Mouse (Mus musculus) limb, embryonic 11.5 days (tissue): ENCODE data around the gene Dcakd. TPM values are rescaled to one million over a fixed set of nuclear protein-coding genes. Genes with fewer than 3 reads are reported as not detected.

Source experiments
- ATAC-seq: fragments of 200-750 bp; cut with Nextera tagmentation; 2 replicates; pipeline ENCODE4 v1.8.0; 2017; ENCODE audit warnings: low read depth; ENCODE audit not compliant: insufficient number of reproducible peaks, low FRiP score, low TSS enrichment
- DNase-seq: peaks from one replicate; pipeline ENCODE4 v3.0.0-alpha.2; 2015; ENCODE audit warnings: low spot score
- H3K27ac ChIP-seq: fragments of 300-500 bp; sonication (generic); replicated peaks from 2 replicates; pipeline ENCODE4 v1.5.1; 2014; ENCODE audit warnings: low read depth, mild to moderate bottlenecking, low read length
- H3K27me3 ChIP-seq: fragments of 300-500 bp; sonication (generic); 2 replicates; pipeline ENCODE4 v1.6.1; 2014; ENCODE audit warnings: mild to moderate bottlenecking, low read length, mixed read lengths; ENCODE audit not compliant: control insufficient read depth, insufficient read depth
- H3K36me3 ChIP-seq: fragments of 300-500 bp; sonication (generic); 2 replicates; pipeline ENCODE4 v1.6.1; 2014; ENCODE audit warnings: mild to moderate bottlenecking, low read length, moderate library complexity, mixed read lengths; ENCODE audit not compliant: control insufficient read depth, insufficient read depth
- H3K4me1 ChIP-seq: fragments of 300-500 bp; sonication (generic); 2 replicates; pipeline ENCODE4 v1.6.1; 2014; ENCODE audit warnings: low read length, mixed read lengths; ENCODE audit not compliant: control insufficient read depth, insufficient read depth
- H3K4me2 ChIP-seq: fragments of 300-500 bp; sonication (generic); 2 replicates; pipeline ENCODE4 v1.6.1; 2014; ENCODE audit warnings: low read depth, mild to moderate bottlenecking, moderate library complexity; ENCODE audit not compliant: severe bottlenecking
- H3K4me3 ChIP-seq: fragments of 300-500 bp; sonication (generic); 2 replicates; pipeline ENCODE4 v1.5.1; 2014; ENCODE audit warnings: low read depth, low read length
- H3K9ac ChIP-seq: fragments of 300-500 bp; sonication (generic); 2 replicates; pipeline ENCODE4 v1.6.1; 2014; ENCODE audit warnings: mild to moderate bottlenecking, low read length
- H3K9me3 ChIP-seq: fragments of 300-500 bp; sonication (generic); 2 replicates; pipeline ENCODE4 v1.6.1; 2016; ENCODE audit warnings: low read length; ENCODE audit not compliant: control insufficient read depth
- WGBS: fragments of 180-500 bp; shearing (Covaris S2); extraction: QIAGEN DNeasy Blood & Tissue Kit; methylation state at CpG from one replicate; pipeline ENCODE4 v1.1.7; 2014; 5-methylcytosine and 5-hydroxymethylcytosine counted together
- polyA plus RNA-seq: library from polyadenylated mRNA; unstranded; fragments of >200 nt; fragmentation: Nextera tagmentation; extraction: Ambion mirVana; gene quantifications from 2 replicates; pipeline ENCODE4 v1.2.1, GENCODE M21; 2014

Gene Dcakd
- polyA plus RNA-seq, 1 experiment from 2014 or later: 349 TPM

GRCm38 (mm10) chr11:103038037-103038436, 9.9 kb upstream of the Dcakd start:
- no peaks in the 10 kb centered on the region for H3K4me1 ChIP-seq
- H3K27ac ChIP-seq: no peak overlapping the region
- no peaks in the 10 kb centered on the region for H3K27me3 ChIP-seq
- H3K4me3 ChIP-seq: no peak overlapping the region
- no peak overlapping the region for H3K4me2 ChIP-seq
- WGBS: 94% methylated on average over 6 of the region's 6 CpGs
- ATAC-seq: no peak
- H3K9ac ChIP-seq: no peak overlapping the region
- no peak for DNase-seq
- H3K36me3 ChIP-seq: peaks cover 4% of the 10 kb centered on the region
- no peaks in the 10 kb centered on the region for H3K9me3 ChIP-seq

GRCm38 (mm10) chr11:103036881-103037465, 8.8 kb upstream of the Dcakd start:
- DNase-seq (no peak), ATAC-seq (no peak)
- H3K36me3 ChIP-seq: peaks cover 3% of the 10 kb centered on the region
- no peaks in the 10 kb centered on the region for H3K27me3 ChIP-seq
- no peak overlapping the region for H3K27ac ChIP-seq
- no peak overlapping the region for H3K9ac ChIP-seq
- 93% methylated on average over 8 of the region's 8 CpGs for WGBS
- H3K4me2 ChIP-seq: no peak overlapping the region
- no peaks in the 10 kb centered on the region for H3K4me1 ChIP-seq
- no peak overlapping the region for H3K4me3 ChIP-seq
- no peaks in the 10 kb centered on the region for H3K9me3 ChIP-seq

- no peak for DNase-seq
- no peaks in the 10 kb centered on the region for H3K4me1 ChIP-seq
- 86% methylated on average over 6 of the region's 6 CpGs for WGBS
- no peak overlapping the region for H3K9ac ChIP-seq
- H3K4me3 ChIP-seq: no peak overlapping the region
- ATAC-seq: no peak
- no peak overlapping the region for H3K4me2 ChIP-seq
- no peaks in the 10 kb centered on the region for H3K9me3 ChIP-seq
- H3K27me3 ChIP-seq: no peaks in the 10 kb centered on the region
- H3K27ac ChIP-seq: no peak overlapping the region
- peaks cover 3% of the 10 kb centered on the region for H3K36me3 ChIP-seq
Observed at GRCm38 (mm10) chr11:103035007-103035406, 6.9 kb upstream of the Dcakd start.

- no peaks in the 10 kb centered on the region for H3K27me3 ChIP-seq
- 91% methylated on average over 3 of the region's 3 CpGs for WGBS
- H3K36me3 ChIP-seq: no peaks in the 10 kb centered on the region; the same call in none of the 2 replicates
- H3K9ac ChIP-seq: no peak overlapping the region
- peaks cover 4% of the 10 kb centered on the region for H3K4me1 ChIP-seq
- H3K9me3 ChIP-seq: no peaks in the 10 kb centered on the region
- no peak for ATAC-seq
- no peak overlapping the region for H3K27ac ChIP-seq
- no peak for DNase-seq
- H3K4me2 ChIP-seq: no peak overlapping the region
- H3K4me3 ChIP-seq: no peak overlapping the region
Observed at GRCm38 (mm10) chr11:103033030-103033429, 4.9 kb upstream of the Dcakd start.

GRCm38 (mm10) chr11:103027570-103028175, 460 bp downstream of the Dcakd start:
- no peaks in the 10 kb centered on the region for H3K27me3 ChIP-seq
- no peaks in the 10 kb centered on the region for H3K36me3 ChIP-seq
- no peaks in the 10 kb centered on the region for H3K9me3 ChIP-seq
- DNase-seq: no peak
- peak overlapping the region; percentile 61 for H3K4me2 ChIP-seq
- peak overlapping the region; percentile 62 for H3K4me3 ChIP-seq
- 17% methylated on average over 8 of the region's 8 CpGs for WGBS
- peak; percentile 20; the same call in 1 of the 2 replicates for ATAC-seq
- peaks cover 7% of the 10 kb centered on the region for H3K4me1 ChIP-seq
- H3K9ac ChIP-seq: peak overlapping the region; percentile 66
- 0 out of 2 replicates have a peak overlapping the region, but pooled peaks have one; percentile 0 for H3K27ac ChIP-seq

GRCm38 (mm10) chr11:103026901-103027300, 1.2 kb downstream of the Dcakd start:
- ATAC-seq (no peak), DNase-seq (no peak)
- H3K4me3 ChIP-seq: no peak overlapping the region
- H3K9ac ChIP-seq: no peak overlapping the region
- peaks cover 7% of the 10 kb centered on the region for H3K4me1 ChIP-seq
- H3K27me3 ChIP-seq: no peaks in the 10 kb centered on the region
- H3K9me3 ChIP-seq: no peaks in the 10 kb centered on the region
- H3K4me2 ChIP-seq: no peak overlapping the region
- H3K36me3 ChIP-seq: no peaks in the 10 kb centered on the region
- no peak overlapping the region for H3K27ac ChIP-seq
- WGBS: 86% methylated on average over 3 of the region's 3 CpGs

- no peaks in the 10 kb centered on the region for H3K9me3 ChIP-seq
- DNase-seq (no peak), ATAC-seq (no peak)
- no peak overlapping the region for H3K27ac ChIP-seq
- H3K36me3 ChIP-seq: no peaks in the 10 kb centered on the region
- no peak overlapping the region for H3K9ac ChIP-seq
- H3K4me1 ChIP-seq: 0 out of 2 replicates have a peak, but pooled peaks cover 6% of the 10 kb centered on the region
- no peak overlapping the region for H3K4me2 ChIP-seq
- H3K27me3 ChIP-seq: no peaks in the 10 kb centered on the region
- H3K4me3 ChIP-seq: no peak overlapping the region
- WGBS: 89% methylated on average over 3 of the region's 3 CpGs
Observed at GRCm38 (mm10) chr11:103023974-103024373, 4.2 kb downstream of the Dcakd start.

- no peaks in the 10 kb centered on the region for H3K27me3 ChIP-seq
- H3K4me3 ChIP-seq: no peak overlapping the region
- H3K27ac ChIP-seq: no peak overlapping the region
- H3K9me3 ChIP-seq: no peaks in the 10 kb centered on the region
- no peak overlapping the region for H3K4me2 ChIP-seq
- no peak overlapping the region for H3K9ac ChIP-seq
- 0 out of 2 replicates have a peak, but pooled peaks cover 3% of the 10 kb centered on the region for H3K4me1 ChIP-seq
- 79% methylated on average over 3 of the region's 3 CpGs for WGBS
- H3K36me3 ChIP-seq: no peaks in the 10 kb centered on the region
- no peak for DNase-seq
- no peak for ATAC-seq
Observed at GRCm38 (mm10) chr11:103020713-103021335, 7.3 kb downstream of the Dcakd start.
